Mouse (Mus musculus) small intestine, adult 2 months (tissue): ENCODE measurements around the gene Oasl1. TPM values are rescaled to one million over a fixed set of nuclear protein-coding genes. Genes with fewer than 3 reads are reported as not detected.
A peak's percentile ranks its signal among the peaks of the same experiment; 100 is the strongest.
"Not testable (repeated sequence)": the region's sequence is repeated elsewhere in the genome, so short reads cannot be mapped to it uniquely, and the experiment has no call there.

Experiments
- H3K27ac ChIP-seq: fragments of 200-500 bp; 2 replicates; pipeline ENCODE4 v1.5.1; 2012; ENCODE audit warnings: low read depth, low read length, control low read depth, inconsistent platforms; ENCODE audit not compliant: insufficient read depth
- H3K27me3 ChIP-seq: fragments of 200-500 bp; 2 replicates; pipeline ENCODE4 v1.6.1; 2012; ENCODE audit warnings: mild to moderate bottlenecking, moderate library complexity, low read length, inconsistent platforms; ENCODE audit not compliant: control insufficient read depth, insufficient read depth
- H3K36me3 ChIP-seq: fragments of 200-500 bp; 2 replicates; pipeline ENCODE4 v1.6.1; 2012; ENCODE audit warnings: mild to moderate bottlenecking, low read length, control low read depth, inconsistent platforms; ENCODE audit not compliant: control insufficient read depth, insufficient read depth
- H3K4me1 ChIP-seq: fragments of 200-500 bp; 2 replicates; pipeline ENCODE4 v1.6.1; 2012; ENCODE audit warnings: low read length, inconsistent platforms, mixed read lengths; ENCODE audit not compliant: control insufficient read depth, insufficient read depth, insufficient read length
- H3K4me3 ChIP-seq: fragments of 200-500 bp; 2 replicates; pipeline ENCODE4 v1.5.1; 2012; ENCODE audit warnings: low read depth, mild to moderate bottlenecking, control low read depth, inconsistent platforms, low read length, moderate library complexity
- CTCF ChIP-seq: fragments of 200-500 bp; IDR thresholded peaks from 2 replicates; pipeline ENCODE4 v1.5.1; 2012; ENCODE audit warnings: low read depth, mild to moderate bottlenecking, control low read depth, inconsistent platforms, low read length, moderate library complexity, mixed read lengths; ENCODE audit not compliant: insufficient replicate concordance, insufficient read length; ENCODE audit errors: extremely low read depth
- POLR2A ChIP-seq: fragments of 200-500 bp; IDR thresholded peaks from 2 replicates; pipeline ENCODE4 v1.6.1; 2012; ENCODE audit warnings: low read depth, mild to moderate bottlenecking, control low read depth, inconsistent platforms, low read length, moderate library complexity
- WGBS: fragments of 180-500 bp; shearing (Covaris S2); methylation state at CpG from one replicate; pipeline ENCODE4 v1.1.7; 2018; 5-methylcytosine and 5-hydroxymethylcytosine counted together
- polyA plus RNA-seq: library from polyadenylated mRNA; depleted of rRNA; stranded (reverse); fragments of >200 nt; gene quantifications from 2 replicates; pipeline ENCODE4 v1.2.3, GENCODE M21; 2012; rRNA removed

Gene Oasl1
- polyA plus RNA-seq, result 88.2 and 139 TPM in 2 replicates

- H3K36me3 ChIP-seq, result peaks cover 7% of the 10 kb centered on the region
- 2% methylated on average over 15 of the region's 15 CpGs for WGBS
These were observed at the start of gene Oasl1 for GRCm38 (mm10) chr5:114922998-114923473. Gene Oasl1, plus strand, starts transcription at chr5:114923240.

GRCm38 (mm10) chr5:114875858-114876257 lies 47.2 kb upstream of the Oasl1 start:
- Histone ChIP-seq H3K27me3 (0 out of 2 replicates have a peak, but pooled peaks cover 6% of the 10 kb centered on the region), H3K4me1 (no peaks in the 10 kb centered on the region), H3K27ac (no peak overlapping the region), H3K36me3 (no peaks in the 10 kb centered on the region), H3K4me3 (0 out of 2 replicates have a peak overlapping the region, but pooled peaks have one; percentile 13)
- no peak for TF ChIP-seq POLR2A
- TF ChIP-seq CTCF, result peak; percentile 62; the same call in 1 of the 2 replicates
- 25% methylated on average over 6 of the region's 6 CpGs for WGBS

More at GRCm38 (mm10) chr5:114922998-114923473, at the start of gene Oasl1:
- Histone ChIP-seq H3K4me3 (peak within 1 kb of the TSS; percentile 66), H3K4me1 (peaks cover 11% of the 10 kb centered on the region; the same call in 1 of the 2 replicates), H3K27ac (peak within 1 kb of the TSS; percentile 84), H3K27me3 (no peaks in the 10 kb centered on the region)
- TF ChIP-seq CTCF, result no peak
- TF ChIP-seq POLR2A, result peak; percentile 88

GRCm38 (mm10) chr5:114876331-114876730 lies 46.7 kb upstream of the Oasl1 start:
- Histone ChIP-seq H3K36me3 (no peaks in the 10 kb centered on the region), H3K4me3 (no peak overlapping the region), H3K4me1 (no peaks in the 10 kb centered on the region), H3K27ac (no peak overlapping the region), H3K27me3 (0 out of 2 replicates have a peak, but pooled peaks cover 6% of the 10 kb centered on the region)
- 76% methylated on average over 6 of the region's 6 CpGs for WGBS
- TF ChIP-seq POLR2A (no peak), CTCF (no peak)

GRCm38 (mm10) chr5:114877487-114877886 lies 45.6 kb upstream of the Oasl1 start:
- TF ChIP-seq POLR2A (no peak), CTCF (no peak)
- Histone ChIP-seq H3K27me3 (0 out of 2 replicates have a peak, but pooled peaks cover 6% of the 10 kb centered on the region), H3K4me1 (no peaks in the 10 kb centered on the region), H3K27ac (no peak overlapping the region), H3K4me3 (no peak overlapping the region), H3K36me3 (no peaks in the 10 kb centered on the region)
- WGBS, result 82% methylated on average over 7 of the region's 7 CpGs

GRCm38 (mm10) chr5:114879399-114879798 lies 43.6 kb upstream of the Oasl1 start:
- 0 out of 2 replicates have a peak, but pooled peaks cover 3% of the 10 kb centered on the region for H3K27me3 ChIP-seq
- WGBS, result 62% methylated on average over 13 of the region's 13 CpGs
- TF ChIP-seq POLR2A (no peak), CTCF (no peak)

GRCm38 (mm10) chr5:114882319-114882718 lies 40.7 kb upstream of the Oasl1 start:
- not testable (repeated sequence) for H3K36me3 ChIP-seq, H3K4me1 ChIP-seq, H3K4me3 ChIP-seq, H3K27ac ChIP-seq, H3K27me3 ChIP-seq
- 86% methylated on average over 6 of the region's 7 CpGs for WGBS

More at GRCm38 (mm10) chr5:114879399-114879798, 43.6 kb upstream of the Oasl1 start:
- no peaks in the 10 kb centered on the region for H3K4me1 ChIP-seq
- no peak overlapping the region for H3K4me3 ChIP-seq
- no peaks in the 10 kb centered on the region for H3K36me3 ChIP-seq
- no peak overlapping the region for H3K27ac ChIP-seq

- Histone ChIP-seq H3K4me3 (no peak overlapping the region), H3K27ac (no peak overlapping the region), H3K4me1 (no peaks in the 10 kb centered on the region), H3K36me3 (no peaks in the 10 kb centered on the region), H3K27me3 (no peaks in the 10 kb centered on the region)
- no peak for TF ChIP-seq CTCF
- no peak for TF ChIP-seq POLR2A
- WGBS, result 90% methylated on average over 11 of the region's 11 CpGs
These were observed 40.0 kb upstream of the Oasl1 start for GRCm38 (mm10) chr5:114883022-114883421.

GRCm38 (mm10) chr5:114886801-114887200 lies 36.2 kb upstream of the Oasl1 start:
- 45% methylated on average over 6 of the region's 6 CpGs for WGBS
- TF ChIP-seq CTCF, result no peak
- no peak for TF ChIP-seq POLR2A
- no peaks in the 10 kb centered on the region for H3K36me3 ChIP-seq
- no peaks in the 10 kb centered on the region for H3K4me1 ChIP-seq
- H3K4me3 ChIP-seq, result no peak overlapping the region
- H3K27me3 ChIP-seq, result no peaks in the 10 kb centered on the region
- H3K27ac ChIP-seq, result no peak overlapping the region
